Mouse (Mus musculus) thymus, postnatal 4 days (tissue): ENCODE data around the gene Adgrg7.

Experiments used
- DNase-seq: peaks from one replicate; pipeline ENCODE4 v3.0.0; 2021

Adgrg7 gene

GRCm38 (mm10) chr16:56705731-56706130 lies 89.9 kb downstream of the Adgrg7 start:
- no peak for DNase-seq

- no peak for DNase-seq
Measured at GRCm38 (mm10) chr16:56700898-56701297, 94.8 kb downstream of the Adgrg7 start.

GRCm38 (mm10) chr16:56696448-56696847 lies 99.2 kb downstream of the Adgrg7 start:
- no peak for DNase-seq

- no peak for DNase-seq
Measured at GRCm38 (mm10) chr16:56690715-56691114, 104.9 kb downstream of the Adgrg7 start.

GRCm38 (mm10) chr16:56686747-56687146 lies 108.9 kb downstream of the Adgrg7 start:
- DNase-seq: no peak

GRCm38 (mm10) chr16:56681010-56681645 lies 114.5 kb downstream of the Adgrg7 start:
- DNase-seq: no peak

- DNase-seq: no peak
Measured at GRCm38 (mm10) chr16:56677146-56677545, 118.5 kb downstream of the Adgrg7 start.
